Mouse (Mus musculus) kidney, adult 2 months (tissue): ENCODE measurements around the gene Col5a1.

Experiments
- CTCF ChIP-seq: fragments of 200-500 bp; conservative IDR thresholded peaks from 2 replicates; pipeline ENCODE4 v1.5.1; 2011; ENCODE audit warnings: low read depth, mild to moderate bottlenecking, control low read depth, low read length, moderate library complexity, mixed read lengths; ENCODE audit not compliant: insufficient read depth, insufficient read length
- POLR2A ChIP-seq: fragments of 200-500 bp; IDR thresholded peaks from one replicate; pipeline ENCODE4 v1.6.1; 2011; ENCODE audit warnings: low read depth, low read length, control low read depth

GRCm38 (mm10) chr2:27886148-27886551 is at the start of gene Col5a1:
- TF ChIP-seq CTCF (no peak), POLR2A (no peak)
